Mouse (Mus musculus) liver, postnatal 0 days (tissue): ENCODE data around the gene Gm13124. TPM values are rescaled to one million over a fixed set of nuclear protein-coding genes. Genes with fewer than 3 reads are reported as not detected.
"Not testable (repeated sequence)": the region's sequence is repeated elsewhere in the genome, so short reads cannot be mapped to it uniquely, and the experiment has no call there.

Experiments used
- ATAC-seq: fragments of 200-750 bp; cut with Nextera tagmentation; 2 replicates; pipeline ENCODE4 v1.8.0; 2017; ENCODE audit warnings: mild to moderate bottlenecking, moderate library complexity
- DNase-seq: peaks from one replicate; pipeline ENCODE4 v3.0.0-alpha.2; 2016
- H3K27ac ChIP-seq: fragments of 300-500 bp; sonication (generic); 2 replicates; pipeline ENCODE4 v1.5.1; 2014; ENCODE audit warnings: antibody characterized with exemption, moderate library complexity, mild to moderate bottlenecking, low read depth
- H3K27me3 ChIP-seq: fragments of 300-500 bp; sonication (generic); 2 replicates; pipeline ENCODE4 v1.6.1; 2014; ENCODE audit warnings: low read length, control low read depth, mixed read lengths; ENCODE audit not compliant: insufficient read depth
- H3K36me3 ChIP-seq: fragments of 300-500 bp; sonication (generic); replicated peaks from 2 replicates; pipeline ENCODE4 v1.6.1; 2014; ENCODE audit warnings: mild to moderate bottlenecking, control low read depth, low read length, moderate library complexity, mixed read lengths; ENCODE audit not compliant: insufficient read depth
- H3K4me1 ChIP-seq: fragments of 300-500 bp; sonication (generic); 2 replicates; pipeline ENCODE4 v1.6.1; 2014; ENCODE audit warnings: antibody characterized with exemption, mild to moderate bottlenecking, control low read depth; ENCODE audit not compliant: insufficient read depth
- H3K4me2 ChIP-seq: fragments of 300-500 bp; sonication (generic); 2 replicates; pipeline ENCODE4 v1.6.1; 2014; ENCODE audit warnings: low read depth, mild to moderate bottlenecking, low read length, moderate library complexity, mixed read lengths
- H3K4me3 ChIP-seq: fragments of 300-500 bp; sonication (generic); 2 replicates; pipeline ENCODE4 v1.5.1; 2014; ENCODE audit warnings: low read depth, low read length
- H3K9ac ChIP-seq: fragments of 300-500 bp; sonication (generic); replicated peaks from 2 replicates; pipeline ENCODE4 v1.6.1; 2014; ENCODE audit warnings: mild to moderate bottlenecking, moderate library complexity
- H3K9me3 ChIP-seq: fragments of 300-500 bp; sonication (generic); 2 replicates; pipeline ENCODE4 v1.6.1; 2016; ENCODE audit warnings: mild to moderate bottlenecking, control low read depth, low read length, mixed read lengths
- CTCF ChIP-seq: sonication (generic); IDR thresholded peaks from 2 replicates; pipeline ENCODE4 v1.5.1; 2016; ENCODE audit warnings: antibody characterized with exemption, low read depth
- EP300 ChIP-seq: IDR thresholded peaks from 2 replicates; pipeline ENCODE4 v1.6.1; 2016; ENCODE audit warnings: antibody characterized with exemption, low read depth, mild to moderate bottlenecking
- whole genome bisulfite sequencing: fragments of 180-500 bp; shearing (Covaris S2); extraction: QIAGEN DNeasy Blood & Tissue Kit; methylation state at CpG from one replicate; pipeline ENCODE4 v1.1.7; 2014; ENCODE audit not compliant: insufficient replicate concordance; 5-methylcytosine and 5-hydroxymethylcytosine counted together
- polyA plus RNA-seq: library from polyadenylated mRNA; unstranded; fragments of >200 nt; fragmentation: Nextera tagmentation; extraction: Ambion mirVana; gene quantifications from 2 replicates; pipeline ENCODE4 v1.2.1, GENCODE M21; 2015

Gene Gm13124
- polyA plus RNA-seq, 1 experiment from 2014 or later, result not detected

- Histone ChIP-seq H3K9ac (no peak overlapping the region), H3K4me2 (no peak overlapping the region), H3K36me3 (no peaks in the 10 kb centered on the region), H3K27me3 (no peaks in the 10 kb centered on the region), H3K4me1 (no peaks in the 10 kb centered on the region), H3K9me3 (no peaks in the 10 kb centered on the region; the same call in 1 of the 2 replicates), H3K4me3 (no peak overlapping the region), H3K27ac (no peak overlapping the region)
- no peak for ATAC-seq
- no peak for DNase-seq
- TF ChIP-seq CTCF (no peak; the same call in 1 of the 2 replicates), EP300 (no peak)
These were observed 5.1 kb downstream of the Gm13124 start for GRCm38 (mm10) chr4:144559792-144560191.

GRCm38 (mm10) chr4:144551156-144551555 is 13.8 kb downstream of the Gm13124 start:
- ATAC-seq (no peak), DNase-seq (no peak)
- TF ChIP-seq CTCF (no peak), EP300 (no peak)
- Histone ChIP-seq H3K27ac (no peak overlapping the region), H3K4me1 (no peaks in the 10 kb centered on the region), H3K4me3 (no peak overlapping the region), H3K27me3 (no peaks in the 10 kb centered on the region), H3K4me2 (no peak overlapping the region), H3K9ac (no peak overlapping the region), H3K9me3 (no peaks in the 10 kb centered on the region; the same call in 1 of the 2 replicates), H3K36me3 (no peaks in the 10 kb centered on the region)

GRCm38 (mm10) chr4:144545339-144545738 is 19.6 kb downstream of the Gm13124 start:
- H3K9me3 ChIP-seq, H3K36me3 ChIP-seq, DNase-seq, ATAC-seq, H3K4me2 ChIP-seq, H3K9ac ChIP-seq, H3K27me3 ChIP-seq, H3K4me3 ChIP-seq, H3K4me1 ChIP-seq, H3K27ac ChIP-seq: not testable (repeated sequence)
- WGBS, result 84% methylated on average over 13 of the region's 13 CpGs

GRCm38 (mm10) chr4:144544689-144545088 is 20.2 kb downstream of the Gm13124 start:
- Histone ChIP-seq H3K9ac (no peak overlapping the region), H3K9me3 (no peaks in the 10 kb centered on the region), H3K4me3 (no peak overlapping the region), H3K27ac (no peak overlapping the region), H3K36me3 (no peaks in the 10 kb centered on the region), H3K4me1 (no peaks in the 10 kb centered on the region), H3K27me3 (no peaks in the 10 kb centered on the region), H3K4me2 (no peak overlapping the region)
- WGBS, result 61% methylated on average over 1 of the region's 1 CpGs
- TF ChIP-seq EP300 (no peak), CTCF (no peak)
- no peak for ATAC-seq
- DNase-seq, result no peak

- Histone ChIP-seq H3K27ac (no peak within 1 kb of the TSS), H3K4me3 (no peak within 1 kb of the TSS), H3K27me3 (no peaks in the 10 kb centered on the region), H3K9me3 (no peaks in the 10 kb centered on the region), H3K4me1 (no peaks in the 10 kb centered on the region), H3K36me3 (no peaks in the 10 kb centered on the region), H3K4me2 (no peak within 1 kb of the TSS), H3K9ac (no peak within 1 kb of the TSS)
- no peak for ATAC-seq
- 67% methylated on average over 5 of the region's 5 CpGs for WGBS
- TF ChIP-seq CTCF (no peak), EP300 (no peak)
- DNase-seq, result no peak
These were observed 45.4 kb downstream of the Gm13124 start, which contains the start of gene 9430007A20Rik for GRCm38 (mm10) chr4:144519522-144519921. TSS of gene 9430007A20Rik (plus strand) at chr4:144519822.

- Histone ChIP-seq H3K36me3 (no peaks in the 10 kb centered on the region), H3K4me2 (no peak overlapping the region), H3K4me1 (no peaks in the 10 kb centered on the region), H3K4me3 (no peak overlapping the region), H3K27ac (no peak overlapping the region), H3K9me3 (no peaks in the 10 kb centered on the region), H3K9ac (no peak overlapping the region), H3K27me3 (no peaks in the 10 kb centered on the region)
- TF ChIP-seq EP300, result no peak
- no peak for TF ChIP-seq CTCF
- DNase-seq (no peak), ATAC-seq (no peak)
- WGBS, result 71% methylated on average over 1 of the region's 1 CpGs
These were observed 58.4 kb downstream of the Gm13124 start for GRCm38 (mm10) chr4:144506518-144506917.

Other genes with a start within 250 kb of the Gm13124 start
- not detected in 2 replicates for gene Gm13128, start 234.9 kb downstream of the Gm13124 start, polyA plus RNA-seq
- not detected in 2 replicates for gene Gm13119, start 207.2 kb downstream of the Gm13124 start, polyA plus RNA-seq
- gene Pramef20, start 187.2 kb downstream of the Gm13124 start, polyA plus RNA-seq, result not detected in 2 replicates
- not detected in 2 replicates for gene Pramef12, start 156.7 kb downstream of the Gm13124 start, polyA plus RNA-seq
- gene 1700012P22Rik, start 126.4 kb downstream of the Gm13124 start, polyA plus RNA-seq, result not detected in 2 replicates
- gene Gm9944, start 111.8 kb downstream of the Gm13124 start, polyA plus RNA-seq, result not detected in 2 replicates
- not detected in 2 replicates for gene Aadacl3, start 101.4 kb downstream of the Gm13124 start, polyA plus RNA-seq
- gene 9430007A20Rik, start 45.3 kb downstream of the Gm13124 start, polyA plus RNA-seq, result not detected in 2 replicates
- not detected in 2 replicates for gene Aadacl4, start 48.6 kb upstream of the Gm13124 start, polyA plus RNA-seq
- gene Gm436, start 121.2 kb upstream of the Gm13124 start, polyA plus RNA-seq, result not detected in 2 replicates
- not detected in 2 replicates for gene Gm13178, start 156.3 kb upstream of the Gm13124 start, polyA plus RNA-seq
- gene Gm438, start 221.4 kb upstream of the Gm13124 start, polyA plus RNA-seq, result not detected in 2 replicates